Mouse (Mus musculus) cerebellum, postnatal 36 days (tissue): Measurements from ENCODE around the gene Tmem201.
A peak's percentile ranks its signal among the peaks of the same experiment; 100 is the strongest.

Experiments
- DNase-seq, 2 experiments: peaks; one replicate each; pipeline ENCODE4 v3.0.0; 2021 to 2022; ENCODE audit warnings: mixed read lengths in 2 of 2

Tmem201 gene

GRCm38 (mm10) chr4:149714542-149714941 lies 23.3 kb downstream of the Tmem201 start:
- no peak for DNase-seq

- peak; percentile 51 to 68 for DNase-seq
These were observed 25.9 kb downstream of the Tmem201 start for GRCm38 (mm10) chr4:149711955-149712354.

- DNase-seq: no peak
These were observed 26.4 kb downstream of the Tmem201 start for GRCm38 (mm10) chr4:149711485-149711884.

- peak in 1 of 2 experiments; percentile 13 for DNase-seq
These were observed 27.3 kb downstream of the Tmem201 start for GRCm38 (mm10) chr4:149710510-149710909.

- DNase-seq: no peak
These were observed 31.9 kb downstream of the Tmem201 start for GRCm38 (mm10) chr4:149705941-149706340.

GRCm38 (mm10) chr4:149705298-149705697 lies 32.5 kb downstream of the Tmem201 start:
- no peak for DNase-seq

- no peak for DNase-seq
These were observed 35.4 kb downstream of the Tmem201 start, which contains the start of gene Pik3cd for GRCm38 (mm10) chr4:149702210-149702979. TSS of gene Pik3cd (minus strand) at chr4:149702571.

GRCm38 (mm10) chr4:149701426-149702209 lies 36.2 kb downstream of the Tmem201 start:
- no peak for DNase-seq

GRCm38 (mm10) chr4:149699953-149700352 lies 37.9 kb downstream of the Tmem201 start:
- DNase-seq: no peak

GRCm38 (mm10) chr4:149698197-149698821 lies 39.5 kb downstream of the Tmem201 start:
- DNase-seq: peak; percentile 38 to 53

GRCm38 (mm10) chr4:149697506-149698196 lies 40.2 kb downstream of the Tmem201 start:
- DNase-seq: no peak

GRCm38 (mm10) chr4:149696189-149696971 lies 41.5 kb downstream of the Tmem201 start:
- no peak for DNase-seq

- no peak for DNase-seq
These were observed 46.5 kb downstream of the Tmem201 start for GRCm38 (mm10) chr4:149691368-149691767.

GRCm38 (mm10) chr4:149690828-149691280 lies 47.0 kb downstream of the Tmem201 start:
- no peak for DNase-seq

GRCm38 (mm10) chr4:149689822-149690700 lies 47.8 kb downstream of the Tmem201 start:
- DNase-seq: no peak

- no peak for DNase-seq
These were observed 49.0 kb downstream of the Tmem201 start for GRCm38 (mm10) chr4:149688861-149689260.

- DNase-seq: no peak
These were observed 52.8 kb downstream of the Tmem201 start for GRCm38 (mm10) chr4:149684841-149685623.

GRCm38 (mm10) chr4:149683875-149684274 lies 54.0 kb downstream of the Tmem201 start:
- DNase-seq: no peak

- DNase-seq: no peak
These were observed 58.6 kb downstream of the Tmem201 start for GRCm38 (mm10) chr4:149679056-149679770.
